Comparison of ENCODE assay signal across 31 mouse cellular contexts in genomic region chr17:56559386-56559785, GRCm38 (mm10). TPM values are rescaled to one million over a fixed set of nuclear protein-coding genes. Genes with fewer than 3 reads are reported as not detected.
DNase-seq lines count a peak whose midpoint lies in the region; ATAC-seq and TF ChIP-seq lines count a peak whose summit lies in the region.
"Had no signal": no experiment of that assay in that cellular context is flagged by ENCODE, and none has a peak within 500 bp of the region (broad histone marks: within the 10 kb centered on the region; RNA-seq: fewer than 3 reads in every experiment).

No protein-coding gene starts in this region.

- TF ChIP-seq CTCF in CH12.LX (conservative IDR thresholded peaks at IDR 0.05 in 1 of 2, IDR thresholded peaks at IDR 0.05 in 1 of 2; ENCODE audit: low read depth in 2 of 2, low read length in 2 of 2) = no peak
- no peak for TF ChIP-seq CTCF in kidney, adult 2 months (conservative IDR thresholded peaks at IDR 0.05; ENCODE audit: insufficient read depth, insufficient read length, low read depth, low read length)

- TF ChIP-seq EP300 in CH12.LX (IDR thresholded peaks at IDR 0.05; ENCODE audit: low read length) = no peak

- no peak for TF ChIP-seq POLR2A in CH12.LX (IDR thresholded peaks at IDR 0.05; ENCODE audit: low read depth, low read length)
- TF ChIP-seq POLR2A in kidney, adult 2 months (IDR thresholded peaks at IDR 0.05; ENCODE audit: low read depth, low read length) = no peak

- ATAC-seq in granulocyte monocyte progenitor cell, adult 5-6 weeks (replicated peaks; ENCODE audit: poor library complexity, severe bottlenecking) = peak; percentile 33; the same call in 1 of the 2 replicates

- H3K36me3 ChIP-seq in CH12.LX (replicated peaks in 1 of 2; ENCODE audit: control insufficient read depth in 1 of 2, insufficient read depth in 1 of 2, low read length in 1 of 2) = peaks cover 36 to 60% of the 10 kb centered on the region in 2 experiments
- no peaks in the 10 kb centered on the region for H3K36me3 ChIP-seq in kidney, adult 2 months (ENCODE audit: control insufficient read depth, insufficient read depth, low read length)

- H3K9ac ChIP-seq in CH12.LX (ENCODE audit: insufficient read depth, low read depth) = no peak overlapping the region
- H3K9ac ChIP-seq: embryonic facial prominence, embryonic 12.5 days; forebrain, embryonic 12.5 days; heart, embryonic 13.5 days; hindbrain, embryonic 12.5 days; limb, embryonic 12.5 days; liver, embryonic 14.5 days; midbrain, embryonic 15.5 days; neural tube, embryonic 15.5 days; stomach, embryonic 15.5 days had no signal

- in situ Hi-C loops in CH12.LX (cut with MboI; ENCODE audit: low pct_ligation_motif_present, low pct_unique_long_range_greater_than_20kb, low sequenced_read_pairs) = no loop called here

- peak; percentile 36 for DNase-seq in adrenal gland, postnatal 10 days
- no peak for DNase-seq in adrenal gland, adult 8-10 months
- DNase-seq in lung, adult 18-20 months = peak; percentile 50 to 53
- DNase-seq in lung, postnatal 14 days = no peak
- no peak for DNase-seq in CH12.LX (ENCODE audit: extremely low read depth)
- no peak for DNase-seq in layer of hippocampus, adult 11-12 months (ENCODE audit: low spot score)
- DNase-seq in kidney, adult 2 months = no peak
- DNase-seq: cerebellum, adult 18-20 months; cerebellum, postnatal 25 days; gastrocnemius, adult 2 months; heart, adult 18-20 months; heart, postnatal 14 days; kidney, adult 8-10 months; kidney, postnatal 10 days; thymus, postnatal 4 days had no signal

- no peaks in the 10 kb centered on the region for H3K27me3 ChIP-seq in CH12.LX (replicated peaks)
- H3K27me3 ChIP-seq in kidney, adult 2 months (replicated peaks; ENCODE audit: control insufficient read depth, insufficient read depth, low read length) = no peaks in the 10 kb centered on the region
- H3K27me3 ChIP-seq: embryonic facial prominence, embryonic 12.5 days; forebrain, embryonic 12.5 days; heart, embryonic 13.5 days; hindbrain, embryonic 12.5 days; limb, embryonic 12.5 days; midbrain, embryonic 15.5 days; neural tube, embryonic 15.5 days; stomach, embryonic 15.5 days had no signal

- H3K27ac ChIP-seq in CH12.LX (ENCODE audit: insufficient read depth, low read depth) = no peak overlapping the region
- H3K27ac ChIP-seq in kidney, adult 2 months (ENCODE audit: insufficient read depth, low read depth, low read length) = no peak overlapping the region
- H3K27ac ChIP-seq: embryonic facial prominence, embryonic 12.5 days; gastrocnemius, adult 2 months; heart, embryonic 13.5 days; hindbrain, embryonic 12.5 days; limb, embryonic 12.5 days; liver, embryonic 14.5 days; midbrain, embryonic 15.5 days; neural tube, embryonic 15.5 days; stomach, embryonic 15.5 days had no signal

- dilution Hi-C loops in CH12.LX (cut with MboI; ENCODE audit: extremely low pct_ligation_motif_present, extremely low pct_unique_long_range_greater_than_20kb, low sequenced_read_pairs) = no loop called here

- no peaks in the 10 kb centered on the region for H3K9me3 ChIP-seq in CH12.LX (replicated peaks; ENCODE audit: low read length)
- H3K9me3 ChIP-seq: embryonic facial prominence, embryonic 12.5 days; forebrain, embryonic 12.5 days; heart, embryonic 13.5 days; hindbrain, embryonic 12.5 days; limb, embryonic 12.5 days; midbrain, embryonic 15.5 days; neural tube, embryonic 15.5 days; stomach, embryonic 15.5 days had no signal

- H3K4me2 ChIP-seq in CH12.LX (ENCODE audit: insufficient read depth, low read depth, poor library complexity, severe bottlenecking) = no peak overlapping the region
- H3K4me2 ChIP-seq: embryonic facial prominence, embryonic 12.5 days; forebrain, embryonic 12.5 days; heart, embryonic 13.5 days; hindbrain, embryonic 12.5 days; limb, embryonic 12.5 days; midbrain, embryonic 15.5 days; neural tube, embryonic 15.5 days; stomach, embryonic 15.5 days had no signal

- no peak overlapping the region for H3K4me3 ChIP-seq in CH12.LX (replicated peaks in 1 of 3; ENCODE audit: low read depth in 2 of 3, low read length in 2 of 3, poor library complexity in 1 of 3)
- H3K4me3 ChIP-seq in kidney, adult 2 months (ENCODE audit: insufficient read depth, low read depth, low read length) = no peak overlapping the region
- H3K4me3 ChIP-seq: embryonic facial prominence, embryonic 12.5 days; forebrain, embryonic 12.5 days; gastrocnemius, adult 2 months; heart, embryonic 13.5 days; hindbrain, embryonic 12.5 days; layer of hippocampus, adult 2 months; limb, embryonic 12.5 days; midbrain, embryonic 15.5 days; neural tube, embryonic 15.5 days; stomach, embryonic 15.5 days had no signal

- no peaks in the 10 kb centered on the region for H3K79me2 ChIP-seq in CH12.LX (replicated peaks; ENCODE audit: control insufficient read depth, extremely low read depth, insufficient read depth, poor library complexity, severe bottlenecking)

- H3K4me1 ChIP-seq in CH12.LX (ENCODE audit: control insufficient read depth in 1 of 2, insufficient read depth in 2 of 2) = no peaks in the 10 kb centered on the region
- H3K4me1 ChIP-seq in kidney, adult 2 months (ENCODE audit: control insufficient read depth, insufficient read depth, low read length) = no peaks in the 10 kb centered on the region
- H3K4me1 ChIP-seq: embryonic facial prominence, embryonic 12.5 days; forebrain, embryonic 12.5 days; hindbrain, embryonic 12.5 days; limb, embryonic 12.5 days; midbrain, embryonic 15.5 days; neural tube, embryonic 15.5 days had no signal

- TF ChIP-seq RAD21 in CH12.LX (IDR thresholded peaks at IDR 0.05; ENCODE audit: low read depth, low read length) = no peak

- 81% methylated on average over 3 of the region's 3 CpGs for WGBS in kidney, adult 2 months

TF ChIP-seq in CH12.LX, 34 proteins besides CTCF, POLR2A, EP300 and RAD21:
- 0 out of 2 replicates have a peak, but pooled peaks have one; percentile 3 for TF ChIP-seq POLR2AphosphoS2 (IDR thresholded peaks at IDR 0.05; ENCODE audit: low read depth, low read length)
- TF ChIP-seq MYC (IDR thresholded peaks at IDR 0.05; ENCODE audit: low read depth, low read length) = no peak

RNA-seq across cellular contexts. Expression of gene Gm20219, which starts 5.2 kb away (rescaled TPM):
- under 1 TPM; 0.69 to 0.70 TPM for total RNA-seq in adrenal gland, postnatal 10 days (2021)
- 1 to 10 TPM in 2 of 4 experiments, under 1 TPM in 2; 0.73 to 2.1 (median 1.1) TPM for total RNA-seq in adrenal gland, adult 8-10 months (2022)
- total RNA-seq in CH12.LX (2012; rRNA removed) (0.42 TPM in 2 replicates), CH12.LX (2014; rRNA removed) (not detected in 2 replicates)
- polyA plus RNA-seq in CH12.LX (2012; ENCODE audit: insufficient read length, low read depth) = 1.4 and 1.6 TPM in 2 replicates
- total RNA-seq in granulocyte monocyte progenitor cell, adult 5-6 weeks (2014; fragmentation: Nextera tagmentation) = 0.84 and 1.1 TPM in 2 replicates
- 0.41 TPM in 1 of 2 replicates, not detected in the other for total RNA-seq in granulocyte monocyte progenitor cell, adult 5-6 weeks (2017)
- polyA plus RNA-seq in kidney, adult 2 months (2012; rRNA removed) = 1.7 and 2.1 TPM in 2 replicates

RNA-seq across cellular contexts. Expression of gene Safb2, which starts 25.0 kb away (rescaled TPM):
- 100 to 1,000 TPM in 1 of 2 experiments, 10 to 100 TPM in 1; 79.8 to 124 TPM for total RNA-seq in adrenal gland, postnatal 10 days (2021)
- 100 to 1,000 TPM in 3 of 4 experiments, 10 to 100 TPM in 1; 79.7 to 193 (median 154) TPM for total RNA-seq in adrenal gland, adult 8-10 months (2022)
- total RNA-seq in CH12.LX (2012; rRNA removed) (74.0 and 85.7 TPM in 2 replicates), CH12.LX (2014; rRNA removed) (13.8 and 16.3 TPM in 2 replicates)
- polyA plus RNA-seq in CH12.LX (2012; ENCODE audit: insufficient read length, low read depth) = 170 and 244 TPM in 2 replicates
- total RNA-seq in granulocyte monocyte progenitor cell, adult 5-6 weeks (2014; fragmentation: Nextera tagmentation) = 99.5 and 132 TPM in 2 replicates
- total RNA-seq in granulocyte monocyte progenitor cell, adult 5-6 weeks (2017) = 66.4 and 76.5 TPM in 2 replicates
- polyA plus RNA-seq in kidney, adult 2 months (2012; rRNA removed) = 68.4 and 77.1 TPM in 2 replicates

RNA-seq across cellular contexts. Expression of gene Safb, which starts 25.2 kb away (rescaled TPM):
- total RNA-seq in adrenal gland, postnatal 10 days (2021) = 100 to 1,000 TPM in 1 of 2 experiments, 10 to 100 TPM in 1; 92.1 to 113 TPM
- 100 to 1,000 TPM in 3 of 4 experiments, 10 to 100 TPM in 1; 87.8 to 184 (median 132) TPM for total RNA-seq in adrenal gland, adult 8-10 months (2022)
- 75.9 and 88.5 TPM in 2 replicates for total RNA-seq in CH12.LX (2012; rRNA removed)
- 19.7 and 25.4 TPM in 2 replicates for total RNA-seq in CH12.LX (2014; rRNA removed)
- 135 and 142 TPM in 2 replicates for polyA plus RNA-seq in CH12.LX (2012; ENCODE audit: insufficient read length, low read depth)
- 69.1 and 99.9 TPM in 2 replicates for total RNA-seq in granulocyte monocyte progenitor cell, adult 5-6 weeks (2014; fragmentation: Nextera tagmentation)
- total RNA-seq in granulocyte monocyte progenitor cell, adult 5-6 weeks (2017) = 72.9 and 77.2 TPM in 2 replicates
- 67.6 and 87.0 TPM in 2 replicates for polyA plus RNA-seq in kidney, adult 2 months (2012; rRNA removed)

RNA-seq across cellular contexts. Expression of gene Znrf4, which starts 47.2 kb away (rescaled TPM):
- total RNA-seq in adrenal gland, postnatal 10 days (2021) = not detected
- not detected for total RNA-seq in adrenal gland, adult 8-10 months (2022)
- total RNA-seq in CH12.LX (2012; rRNA removed) (not detected in 2 replicates), CH12.LX (2014; rRNA removed) (not detected in 2 replicates)
- not detected in 2 replicates for polyA plus RNA-seq in CH12.LX (2012; ENCODE audit: insufficient read length, low read depth)
- total RNA-seq in granulocyte monocyte progenitor cell, adult 5-6 weeks (2014; fragmentation: Nextera tagmentation) = not detected in 2 replicates
- total RNA-seq in granulocyte monocyte progenitor cell, adult 5-6 weeks (2017) = not detected in 2 replicates
- 0.17 and 0.52 TPM in 2 replicates for polyA plus RNA-seq in kidney, adult 2 months (2012; rRNA removed)
- total RNA-seq: gastrocnemius, adult 2 months; heart, adult 18-20 months; heart, postnatal 14 days; layer of hippocampus, adult 2 months; layer of hippocampus, postnatal 25 days; megakaryocyte, adult 5-6 weeks had no signal
- polyA plus RNA-seq: embryonic facial prominence, embryonic 12.5 days; forebrain, embryonic 12.5 days; frontal cortex, adult 2 months; heart, embryonic 13.5 days; hindbrain, embryonic 12.5 days; intestine, embryonic 14.5 days; limb, embryonic 12.5 days; liver, embryonic 14.5 days; lung, embryonic 16.5 days; midbrain, embryonic 15.5 days; neural tube, embryonic 15.5 days; stomach, embryonic 15.5 days had no signal

RNA-seq across cellular contexts. Expression of gene 2410015M20Rik, which starts 50.2 kb away (rescaled TPM):
- total RNA-seq in adrenal gland, postnatal 10 days (2021) = 100 to 1,000 TPM; 468 to 485 TPM
- 100 to 1,000 TPM; 245 to 323 (median 277) TPM for total RNA-seq in adrenal gland, adult 8-10 months (2022)
- 249 and 272 TPM in 2 replicates for total RNA-seq in CH12.LX (2012; rRNA removed)
- 154 TPM in 2 replicates for total RNA-seq in CH12.LX (2014; rRNA removed)
- 178 and 202 TPM in 2 replicates for polyA plus RNA-seq in CH12.LX (2012; ENCODE audit: insufficient read length, low read depth)
- 140 and 159 TPM in 2 replicates for total RNA-seq in granulocyte monocyte progenitor cell, adult 5-6 weeks (2014; fragmentation: Nextera tagmentation)
- total RNA-seq in granulocyte monocyte progenitor cell, adult 5-6 weeks (2017) = 147 and 185 TPM in 2 replicates
- 440 and 549 TPM in 2 replicates for polyA plus RNA-seq in kidney, adult 2 months (2012; rRNA removed)

Comparison
In these comparisons a context has a peak if more than half of its experiments do, and no peak if none do; other contexts are left out.
1. DNase-seq: peak in adrenal gland, postnatal 10 days (single experiment) and lung, adult 18-20 months (2 of 2); none in adrenal gland, adult 8-10 months (single experiment), lung, postnatal 14 days (single experiment), CH12.LX (single experiment), layer of hippocampus, adult 11-12 months (single experiment) and kidney, adult 2 months (single experiment).